Mouse (Mus musculus): ENCODE data around the gene Spata48. TPM values are rescaled to one million over a fixed set of nuclear protein-coding genes. Genes with fewer than 3 reads are reported as not detected.

Gene Spata48
- total and polyA plus RNA-seq, 3 experiments: 0.15 to 1.1 TPM; not detected in 1

DNA sequence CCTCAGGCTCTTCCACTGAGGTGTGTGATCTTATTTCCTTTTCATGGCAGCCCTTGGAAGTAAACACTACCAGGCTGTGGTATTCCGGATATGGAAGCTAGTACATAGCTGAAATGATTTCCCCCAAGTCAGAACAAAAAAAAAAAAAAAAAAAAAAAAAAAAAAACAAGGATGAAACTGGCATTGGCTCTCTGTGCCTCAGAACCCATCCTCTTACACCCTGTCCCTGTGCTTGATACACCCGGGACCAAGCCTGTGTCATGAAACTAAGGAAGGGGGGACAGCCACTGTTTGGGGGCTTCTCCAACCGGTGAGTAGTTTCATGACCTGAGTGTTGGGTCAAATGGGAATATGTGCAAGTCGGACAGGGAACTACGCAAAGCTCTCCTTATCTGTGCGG lies 99.2 kb downstream of the Spata48 start:
- Histone ChIP-seq H3K79me2 (ENCODE audit: control insufficient read depth, insufficient read depth, low read length, poor library complexity) (no peaks in the 10 kb centered on the region), H3K4me1 (ENCODE audit: control insufficient read depth in 1 of 2, insufficient read depth in 2 of 2, low read length in 2 of 2) (peaks cover 39 to 58% of the 10 kb centered on the region in 2 experiments), H3K27me3 (ENCODE audit: control insufficient read depth in 1 of 2, insufficient read depth in 2 of 2, low read length in 2 of 2) (no peaks in the 10 kb centered on the region), H3K9ac (ENCODE audit: control insufficient read depth, low read depth, low read length, poor library complexity, severe bottlenecking) (no peak overlapping the region), H3K4me3 (ENCODE audit: control insufficient read depth in 1 of 2, insufficient read depth in 1 of 2, low read depth in 2 of 2, low read length in 2 of 2) (no peak overlapping the region), H3K27ac (ENCODE audit: control insufficient read depth, low read depth, low read length) (no peak overlapping the region), H3K36me3 (ENCODE audit: control insufficient read depth in 1 of 2, insufficient read depth in 2 of 2, low read length in 2 of 2) (peaks cover 0 to 50% of the 10 kb centered on the region in 2 experiments; a peak in 2 of 4 replicates), H3K9me3 (replicated peaks; ENCODE audit: insufficient read depth, low read length) (no peaks in the 10 kb centered on the region)
- DNase-seq (ENCODE audit: low read depth, low spot score): no peak
- TF ChIP-seq USF1 (IDR thresholded peaks at IDR 0.05; ENCODE audit: low read depth, low read length) (no peak), EP300 (IDR thresholded peaks at IDR 0.05; ENCODE audit: low read depth in 1 of 2, low read length in 2 of 2) (0 out of 4 replicates have a peak, but pooled peaks of 1 of the 2 experiments have one; percentile 8), NRF1 (IDR thresholded peaks at IDR 0.05; ENCODE audit: insufficient read depth, low read depth, low read length, poor library complexity, severe bottlenecking) (no peak), NELFE (IDR thresholded peaks at IDR 0.05; ENCODE audit: low read depth, low read length) (no peak), SMC3 (IDR thresholded peaks at IDR 0.05; ENCODE audit: low read depth, low read length) (0 out of 2 replicates have a peak, but pooled peaks have one; percentile 4), ZNF384 (IDR thresholded peaks at IDR 0.05; ENCODE audit: low read depth, low read length) (peak; percentile 91)

DNA sequence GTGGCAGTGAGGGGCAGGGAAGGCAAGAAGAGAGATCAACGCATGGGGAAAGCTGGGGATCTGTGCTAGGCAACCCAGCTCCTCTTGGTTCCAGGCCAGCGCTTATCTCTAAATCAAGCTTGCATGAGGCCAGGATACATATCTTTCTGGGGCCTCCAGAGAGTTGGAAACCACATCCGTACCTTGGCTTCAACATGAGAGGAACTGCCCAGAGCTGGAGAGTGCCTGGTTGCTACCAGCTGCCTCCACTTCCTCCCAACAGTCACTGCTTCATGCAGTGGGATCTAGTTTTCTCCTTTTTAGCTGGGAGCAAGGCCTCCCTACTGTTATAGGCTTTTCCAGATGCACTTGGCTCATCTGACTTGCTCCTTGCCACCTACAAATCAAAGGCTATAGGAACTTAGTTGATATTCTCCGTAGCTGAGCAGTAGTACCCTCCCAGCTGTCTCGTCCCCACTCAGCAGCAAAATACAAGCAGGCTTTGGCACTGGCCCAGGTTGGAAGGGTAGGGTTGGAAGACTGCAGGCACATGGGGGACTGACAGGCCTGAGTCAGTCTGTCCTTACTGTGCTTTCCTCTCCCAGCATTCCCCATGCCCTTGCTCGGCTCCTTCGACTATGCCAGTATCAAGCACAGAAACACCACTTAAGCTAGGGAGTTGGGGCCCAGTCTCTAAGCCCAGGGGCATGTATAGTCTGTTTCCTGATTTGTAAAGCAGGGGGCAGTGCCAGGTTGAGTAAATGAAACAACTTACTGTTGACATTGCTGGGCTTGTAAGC lies 102.6 kb downstream of the Spata48 start:
- DNase-seq (ENCODE audit: low read depth, low spot score): peak; percentile 97
- Histone ChIP-seq H3K4me3 (ENCODE audit: control insufficient read depth in 1 of 2, insufficient read depth in 1 of 2, low read depth in 2 of 2, low read length in 2 of 2) (peak overlapping the region; percentile 3 to 15), H3K79me2 (ENCODE audit: control insufficient read depth, insufficient read depth, low read length, poor library complexity) (no peaks in the 10 kb centered on the region), H3K9me3 (replicated peaks; ENCODE audit: insufficient read depth, low read length) (no peaks in the 10 kb centered on the region), H3K36me3 (ENCODE audit: control insufficient read depth in 1 of 2, insufficient read depth in 2 of 2, low read length in 2 of 2) (peaks cover 0 to 48% of the 10 kb centered on the region in 2 experiments; a peak in 2 of 4 replicates), H3K9ac (ENCODE audit: control insufficient read depth, low read depth, low read length, poor library complexity, severe bottlenecking) (peak overlapping the region; percentile 63), H3K27ac (ENCODE audit: control insufficient read depth, low read depth, low read length) (peak overlapping the region; percentile 96), H3K4me1 (ENCODE audit: control insufficient read depth in 1 of 2, insufficient read depth in 2 of 2, low read length in 2 of 2) (peaks cover 34 to 47% of the 10 kb centered on the region in 2 experiments), H3K27me3 (ENCODE audit: control insufficient read depth in 1 of 2, insufficient read depth in 2 of 2, low read length in 2 of 2) (no peaks in the 10 kb centered on the region)
- TF ChIP-seq ZC3H11A (IDR thresholded peaks at IDR 0.05; ENCODE audit: low read depth, low read length) (no peak), NELFE (IDR thresholded peaks at IDR 0.05; ENCODE audit: low read depth, low read length) (peak; percentile 72), ZNF384 (IDR thresholded peaks at IDR 0.05; ENCODE audit: low read depth, low read length) (no peak), CTCF (IDR thresholded peaks at IDR 0.05 in 2 of 3, conservative IDR thresholded peaks at IDR 0.05 in 1 of 3; ENCODE audit: control insufficient read depth in 1 of 3, insufficient read depth in 1 of 3, low read depth in 2 of 3, low read length in 3 of 3, poor library complexity in 1 of 3, severe bottlenecking in 1 of 3) (peak in 1 of 3 experiments; percentile 25; a peak in 2 of 6 replicates), MAX (IDR thresholded peaks at IDR 0.05; ENCODE audit: low read length) (peak; percentile 40), ETS1 (IDR thresholded peaks at IDR 0.05; ENCODE audit: low read depth, low read length) (peak; percentile 97), UBTF (IDR thresholded peaks at IDR 0.05; ENCODE audit: borderline replicate concordance, insufficient read depth, low read depth, low read length) (no peak), POLR2A (IDR thresholded peaks at IDR 0.05; ENCODE audit: control insufficient read depth in 1 of 2, insufficient read depth in 1 of 2, low read depth in 1 of 2, low read length in 2 of 2, poor library complexity in 1 of 2) (peak; percentile 50 to 80; a peak in 3 of 4 replicates), ZKSCAN1 (IDR thresholded peaks at IDR 0.05; ENCODE audit: low read depth, low read length) (no peak), SMC3 (IDR thresholded peaks at IDR 0.05; ENCODE audit: low read depth, low read length) (peak; percentile 32; the same call in 1 of the 2 replicates), TBP (IDR thresholded peaks at IDR 0.05; ENCODE audit: low read depth, low read length) (peak; percentile 89), JUND (IDR thresholded peaks at IDR 0.05; ENCODE audit: low read depth, low read length) (peak; percentile 85), EP300 (IDR thresholded peaks at IDR 0.05; ENCODE audit: low read depth in 1 of 2, low read length in 2 of 2) (peak; percentile 97), MXI1 (IDR thresholded peaks at IDR 0.05; ENCODE audit: low read depth, low read length) (peak; percentile 89), MEF2A (IDR thresholded peaks at IDR 0.05; ENCODE audit: extremely low read depth, insufficient replicate concordance, low read depth, low read length, poor library complexity, severe bottlenecking) (no peak), E2F4 (IDR thresholded peaks at IDR 0.05; ENCODE audit: borderline replicate concordance, low read depth, low read length) (no peak), MYC (IDR thresholded peaks at IDR 0.05; ENCODE audit: low read depth, low read length) (peak; percentile 91), MAZ (IDR thresholded peaks at IDR 0.05; ENCODE audit: low read depth, low read length) (no peak), POLR2AphosphoS2 (IDR thresholded peaks at IDR 0.05; ENCODE audit: low read length) (peak; percentile 2), TAL1 (IDR thresholded peaks at IDR 0.05; ENCODE audit: low read length) (peak; percentile 77), ZMIZ1 (IDR thresholded peaks at IDR 0.05; ENCODE audit: low read depth, low read length) (no peak; the same call in 1 of the 2 replicates), NRF1 (IDR thresholded peaks at IDR 0.05; ENCODE audit: insufficient read depth, low read depth, low read length, poor library complexity, severe bottlenecking) (no peak), MAFK (IDR thresholded peaks at IDR 0.05; ENCODE audit: borderline replicate concordance, low read depth, low read length) (peak; percentile 6; the same call in 1 of the 2 replicates), KAT2A (conservative IDR thresholded peaks at IDR 0.05; ENCODE audit: low read depth, low read length) (no peak), POLR2AphosphoS5 (IDR thresholded peaks at IDR 0.05; ENCODE audit: borderline replicate concordance, low read depth, low read length) (no peak), GABPA (IDR thresholded peaks at IDR 0.05; ENCODE audit: low read depth, low read length) (no peak), CHD2 (IDR thresholded peaks at IDR 0.05; ENCODE audit: low read length) (no peak)
